Comparison of ENCODE assay signal across 22 mouse cellular contexts in genomic region chr16:45374074-45374473, GRCm38 (mm10). TPM values are rescaled to one million over a fixed set of nuclear protein-coding genes. Genes with fewer than 3 reads are reported as not detected.
DNase-seq lines count a peak whose midpoint lies in the region; TF ChIP-seq lines count a peak whose summit lies in the region.
"Had no signal": no experiment of that assay in that cellular context is flagged by ENCODE, and none has a peak within 500 bp of the region (broad histone marks: within the 10 kb centered on the region; RNA-seq: fewer than 3 reads in every experiment).

No protein-coding gene starts in this region.

- H3K4me3 ChIP-seq in heart, adult 2 months: no peak overlapping the region
- no peak overlapping the region for H3K4me3 ChIP-seq in C2C12 (ENCODE audit: insufficient read depth, poor library complexity, severe bottlenecking)
- H3K4me3 ChIP-seq in myocyte: no peak overlapping the region
- H3K4me3 ChIP-seq: embryonic facial prominence, embryonic 10.5 days; embryonic facial prominence, embryonic 12.5 days; forebrain, embryonic 13.5 days; forebrain, embryonic 15.5 days had no signal

- H3K27me3 ChIP-seq in heart, adult 2 months (ENCODE audit: control insufficient read depth, insufficient read depth, low read length): no peaks in the 10 kb centered on the region
- H3K27me3 ChIP-seq in C2C12 (ENCODE audit: control insufficient read depth, insufficient read depth, insufficient read length) (no peaks in the 10 kb centered on the region), myocyte (ENCODE audit: control insufficient read depth, insufficient read depth, insufficient read length) (no peaks in the 10 kb centered on the region)
- H3K27me3 ChIP-seq: embryonic facial prominence, embryonic 12.5 days; forebrain, embryonic 13.5 days; forebrain, embryonic 15.5 days; Patski had no signal

- no peak for DNase-seq in heart, adult 2 months
- DNase-seq in heart, postnatal 36 days: no peak
- no peak for DNase-seq in right cerebral cortex, adult 18-20 months
- no peak for DNase-seq in cerebellum, postnatal 14 days
- DNase-seq: adrenal gland, adult 2 months; adrenal gland, postnatal 10 days; adrenal gland, postnatal 25 days; B cell, adult 2 months; cerebellum, adult 11 months; cerebellum, adult 18-20 months; cerebellum, adult 8-10 months; cerebellum, adult 9-11 months; cerebellum, postnatal 25 days; forebrain, postnatal 0 days had no signal

- no peak overlapping the region for H3K9ac ChIP-seq in heart, adult 2 months (ENCODE audit: low read depth, low read length)
- H3K9ac ChIP-seq: embryonic facial prominence, embryonic 12.5 days; forebrain, embryonic 13.5 days; forebrain, embryonic 15.5 days; forebrain, postnatal 0 days had no signal

- peaks cover 29% of the 10 kb centered on the region for H3K36me3 ChIP-seq in heart, adult 2 months (ENCODE audit: control insufficient read depth, insufficient read depth, low read length)
- H3K36me3 ChIP-seq in C2C12 (ENCODE audit: control insufficient read depth, insufficient read depth): no peaks in the 10 kb centered on the region
- H3K36me3 ChIP-seq in myocyte (ENCODE audit: control insufficient read depth, insufficient read depth): no peaks in the 10 kb centered on the region
- H3K36me3 ChIP-seq: embryonic facial prominence, embryonic 10.5 days; embryonic facial prominence, embryonic 12.5 days; forebrain, embryonic 15.5 days; G1E had no signal

- TF ChIP-seq EP300 in heart, adult 2 months (IDR thresholded peaks at IDR 0.05; ENCODE audit: insufficient read depth, low read depth, low read length): no peak

- H3ac ChIP-seq in C2C12 (ENCODE audit: control insufficient read depth, insufficient read length, low read depth): no peak overlapping the region
- no peak overlapping the region for H3ac ChIP-seq in myocyte (ENCODE audit: control insufficient read depth, insufficient read length)

- intact Hi-C loops in heart, adult 2 months (cut with DNase I): no loop called here
- intact Hi-C loops in heart, postnatal 36 days (cut with DNase I): no loop called here

- no peak for TF ChIP-seq POLR2A in heart, adult 2 months (IDR thresholded peaks at IDR 0.05; ENCODE audit: insufficient read depth, low read depth, low read length)
- TF ChIP-seq POLR2A in myocyte (IDR thresholded peaks at IDR 0.05; ENCODE audit: insufficient read length, low read depth): no peak

- H3K4me2 ChIP-seq in myocyte (ENCODE audit: low read depth): no peak overlapping the region
- H3K4me2 ChIP-seq: embryonic facial prominence, embryonic 12.5 days; forebrain, embryonic 13.5 days; forebrain, embryonic 15.5 days had no signal

- H3K79me2 ChIP-seq in heart, adult 2 months (replicated peaks; ENCODE audit: control insufficient read depth, insufficient read depth, low read length): no peaks in the 10 kb centered on the region
- H3K79me2 ChIP-seq in C2C12 (ENCODE audit: control insufficient read depth, insufficient read depth) (no peaks in the 10 kb centered on the region), myocyte (ENCODE audit: control insufficient read depth, insufficient read depth) (no peaks in the 10 kb centered on the region)

- H3K27ac ChIP-seq in heart, adult 2 months: peak overlapping the region; percentile 36; the same call in 1 of the 2 replicates
- H3K27ac ChIP-seq: embryonic facial prominence, embryonic 10.5 days; embryonic facial prominence, embryonic 12.5 days; forebrain, embryonic 13.5 days; forebrain, embryonic 15.5 days had no signal

- no peak for TF ChIP-seq CTCF in heart, adult 2 months (IDR thresholded peaks at IDR 0.05)
- TF ChIP-seq CTCF in C2C12 (IDR thresholded peaks at IDR 0.05; ENCODE audit: control insufficient read depth, insufficient read depth, insufficient read length): no peak

- WGBS in heart, adult 2 months: 86% methylated on average over 2 of the region's 2 CpGs

- peaks cover 19% of the 10 kb centered on the region for H3K4me1 ChIP-seq in heart, adult 2 months (ENCODE audit: control insufficient read depth, insufficient read depth, low read length)
- H3K4me1 ChIP-seq: embryonic facial prominence, embryonic 10.5 days; embryonic facial prominence, embryonic 12.5 days; forebrain, embryonic 13.5 days had no signal

- no peaks in the 10 kb centered on the region for H3K79me3 ChIP-seq in C2C12 (ENCODE audit: low read depth)

TF ChIP-seq in C2C12, 6 proteins besides CTCF, POLR2A, EP300 and RAD21:
- TF ChIP-seq USF1 (IDR thresholded peaks at IDR 0.05; ENCODE audit: low read depth) (peak; percentile 44), FOSL1 (IDR thresholded peaks at IDR 0.05; ENCODE audit: insufficient read depth, low read length, poor library complexity, severe bottlenecking) (no peak), MYOG (IDR thresholded peaks at IDR 0.05; ENCODE audit: control insufficient read depth, extremely low read depth, insufficient read length) (no peak)

TF ChIP-seq in myocyte, 11 proteins besides CTCF, POLR2A, EP300 and RAD21:
- TF ChIP-seq USF1 (IDR thresholded peaks at IDR 0.05; ENCODE audit: low read depth) (peak; percentile 56), POLR2AphosphoS2 (IDR thresholded peaks at IDR 0.05; ENCODE audit: insufficient read length, low read depth) (no peak)

RNA-seq across cellular contexts. Expression of gene Cd200, which starts 34.8 kb away (rescaled TPM):
- total RNA-seq in heart, adult 2 months (2021): 10 to 100 TPM; 63.6 to 69.3 TPM
- polyA plus RNA-seq in heart, adult 2 months (2012; rRNA removed): 90.0 and 99.3 TPM in 2 replicates
- total RNA-seq in heart, postnatal 36 days (2021): 10 to 100 TPM; 66.9 to 69.8 TPM
- polyA plus RNA-seq in C2C12 (2012; fragmentation: generic; extraction: Trizol) (3.8 TPM), myocyte (2012; fragmentation: generic; extraction: Trizol) (40.3 TPM)
- total RNA-seq: G1E had no signal
- polyA plus RNA-seq: G1E had no signal
